Mouse (Mus musculus): ENCODE measurements around the gene Gcm2. TPM values are rescaled to one million over a fixed set of nuclear protein-coding genes. Genes with fewer than 3 reads are reported as not detected.

The Gcm2 gene
- polyA plus RNA-seq, 1 experiment = not detected

DNA sequence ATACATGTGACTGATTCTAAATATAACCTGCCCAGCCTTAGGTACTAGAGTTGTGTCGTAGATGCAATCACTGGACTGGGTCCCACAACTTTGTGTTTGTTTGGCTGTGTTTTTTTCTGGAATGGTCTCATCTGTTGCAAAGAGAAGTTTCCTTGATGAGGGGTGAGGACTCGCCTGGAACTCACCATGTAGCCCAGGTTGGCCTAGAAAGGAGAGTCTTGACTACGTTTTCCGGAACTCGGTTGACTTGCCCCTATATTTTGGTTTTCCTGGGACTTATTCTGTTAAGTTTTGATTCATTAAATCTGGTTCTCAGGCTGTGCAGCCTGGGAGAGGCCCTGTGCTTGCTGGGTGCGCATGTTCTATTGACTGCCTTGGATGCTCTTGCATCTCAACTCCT is 30.1 kb downstream of the Gcm2 start:
- H3K27me3 ChIP-seq (ENCODE audit: control insufficient read depth, insufficient read depth, insufficient read length) = peaks cover 30% of the 10 kb centered on the region
- TF ChIP-seq MYOG (IDR thresholded peaks at IDR 0.05; ENCODE audit: control insufficient read depth, extremely low read depth, insufficient read length) (no peak), CTCF (IDR thresholded peaks at IDR 0.05; ENCODE audit: control insufficient read depth, insufficient read depth, insufficient read length) (no peak), MYOD1 (IDR thresholded peaks at IDR 0.05; ENCODE audit: control insufficient read depth, insufficient read length, low read depth) (no peak), MAX (IDR thresholded peaks at IDR 0.05) (no peak), FOSL1 (IDR thresholded peaks at IDR 0.05; ENCODE audit: insufficient read depth, low read length, poor library complexity, severe bottlenecking) (no peak), CEBPB (IDR thresholded peaks at IDR 0.05; ENCODE audit: low read depth) (no peak), USF1 (IDR thresholded peaks at IDR 0.05; ENCODE audit: low read depth) (no peak)
- H3K36me3 ChIP-seq (ENCODE audit: control insufficient read depth, insufficient read depth) = no peaks in the 10 kb centered on the region
- H3ac ChIP-seq (ENCODE audit: control insufficient read depth, insufficient read length, low read depth) = no peak overlapping the region
- H3K4me3 ChIP-seq (ENCODE audit: insufficient read depth, poor library complexity, severe bottlenecking) = no peak overlapping the region
- no peaks in the 10 kb centered on the region for H3K79me2 ChIP-seq (ENCODE audit: control insufficient read depth, insufficient read depth)
- no peaks in the 10 kb centered on the region for H3K79me3 ChIP-seq (ENCODE audit: low read depth)

DNA sequence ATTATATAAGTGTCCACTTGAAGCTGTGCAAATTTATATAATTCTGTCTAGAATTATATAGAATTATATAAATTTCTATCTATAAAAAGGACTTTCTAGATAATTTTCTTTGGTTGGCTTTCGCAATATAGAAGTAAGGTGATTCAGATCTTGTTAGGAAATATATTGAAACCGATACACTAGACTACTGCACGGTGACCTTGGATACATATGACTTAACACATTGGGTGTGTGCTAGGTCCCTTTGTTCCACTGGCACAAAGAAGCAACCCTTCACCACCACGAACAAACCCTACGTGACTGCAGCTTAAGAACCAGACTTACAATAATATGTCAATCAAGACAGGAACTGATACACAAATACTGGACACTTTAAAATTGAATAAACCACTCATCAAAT is 31.0 kb downstream of the Gcm2 start:
- no peaks in the 10 kb centered on the region for H3K79me3 ChIP-seq (ENCODE audit: low read depth)
- TF ChIP-seq USF1 (IDR thresholded peaks at IDR 0.05; ENCODE audit: low read depth) = no peak
- no peak for TF ChIP-seq CEBPB (IDR thresholded peaks at IDR 0.05; ENCODE audit: low read depth)
- H3ac ChIP-seq (ENCODE audit: control insufficient read depth, insufficient read length, low read depth) = no peak overlapping the region
- H3K27me3 ChIP-seq (ENCODE audit: control insufficient read depth, insufficient read depth, insufficient read length) = peaks cover 36% of the 10 kb centered on the region
- H3K79me2 ChIP-seq (ENCODE audit: control insufficient read depth, insufficient read depth) = no peaks in the 10 kb centered on the region
- H3K4me3 ChIP-seq (ENCODE audit: insufficient read depth, poor library complexity, severe bottlenecking) = no peak overlapping the region
- no peaks in the 10 kb centered on the region for H3K36me3 ChIP-seq (ENCODE audit: control insufficient read depth, insufficient read depth)

DNA sequence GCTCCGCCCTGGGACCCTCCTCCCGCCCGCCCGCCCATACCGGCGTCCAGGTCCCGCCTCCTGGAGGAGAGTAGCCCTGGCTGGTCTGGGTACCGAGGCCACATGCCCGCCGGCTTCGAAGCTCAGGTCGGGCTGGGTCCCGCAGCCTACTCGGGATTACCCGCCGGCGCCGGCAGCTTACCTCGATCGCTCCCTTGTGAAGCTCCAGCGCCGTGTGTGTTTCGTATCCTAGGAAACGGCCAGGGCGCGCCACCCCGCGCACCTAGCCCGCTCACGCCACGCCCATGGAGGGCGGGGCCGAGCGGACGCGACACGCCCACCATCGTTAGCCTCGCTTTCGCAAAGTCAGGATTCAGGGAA is 31.4 kb downstream of the Gcm2 start, which contains the start of gene Mak:
TSS of gene Mak (minus strand) at position 286 of the 360 bp plus-strand sequence.
- Histone ChIP-seq H3K79me2 (ENCODE audit: control insufficient read depth, insufficient read depth) (no peaks in the 10 kb centered on the region), H3K36me3 (ENCODE audit: control insufficient read depth, insufficient read depth) (no peaks in the 10 kb centered on the region), H3K27me3 (ENCODE audit: control insufficient read depth, insufficient read depth, insufficient read length) (peaks cover 36% of the 10 kb centered on the region), H3K79me3 (ENCODE audit: low read depth) (no peaks in the 10 kb centered on the region), H3K4me3 (ENCODE audit: insufficient read depth, poor library complexity, severe bottlenecking) (no peak within 1 kb of the TSS), H3ac (ENCODE audit: control insufficient read depth, insufficient read length, low read depth) (no peak within 1 kb of the TSS)
- TF ChIP-seq MYOD1 (IDR thresholded peaks at IDR 0.05; ENCODE audit: control insufficient read depth, insufficient read length, low read depth) (no peak), MYOG (IDR thresholded peaks at IDR 0.05; ENCODE audit: control insufficient read depth, extremely low read depth, insufficient read length) (no peak), FOSL1 (IDR thresholded peaks at IDR 0.05; ENCODE audit: insufficient read depth, low read length, poor library complexity, severe bottlenecking) (no peak), CEBPB (IDR thresholded peaks at IDR 0.05; ENCODE audit: low read depth) (no peak), MAX (IDR thresholded peaks at IDR 0.05) (no peak), USF1 (IDR thresholded peaks at IDR 0.05; ENCODE audit: low read depth) (no peak), CTCF (IDR thresholded peaks at IDR 0.05; ENCODE audit: control insufficient read depth, insufficient read depth, insufficient read length) (no peak)

DNA sequence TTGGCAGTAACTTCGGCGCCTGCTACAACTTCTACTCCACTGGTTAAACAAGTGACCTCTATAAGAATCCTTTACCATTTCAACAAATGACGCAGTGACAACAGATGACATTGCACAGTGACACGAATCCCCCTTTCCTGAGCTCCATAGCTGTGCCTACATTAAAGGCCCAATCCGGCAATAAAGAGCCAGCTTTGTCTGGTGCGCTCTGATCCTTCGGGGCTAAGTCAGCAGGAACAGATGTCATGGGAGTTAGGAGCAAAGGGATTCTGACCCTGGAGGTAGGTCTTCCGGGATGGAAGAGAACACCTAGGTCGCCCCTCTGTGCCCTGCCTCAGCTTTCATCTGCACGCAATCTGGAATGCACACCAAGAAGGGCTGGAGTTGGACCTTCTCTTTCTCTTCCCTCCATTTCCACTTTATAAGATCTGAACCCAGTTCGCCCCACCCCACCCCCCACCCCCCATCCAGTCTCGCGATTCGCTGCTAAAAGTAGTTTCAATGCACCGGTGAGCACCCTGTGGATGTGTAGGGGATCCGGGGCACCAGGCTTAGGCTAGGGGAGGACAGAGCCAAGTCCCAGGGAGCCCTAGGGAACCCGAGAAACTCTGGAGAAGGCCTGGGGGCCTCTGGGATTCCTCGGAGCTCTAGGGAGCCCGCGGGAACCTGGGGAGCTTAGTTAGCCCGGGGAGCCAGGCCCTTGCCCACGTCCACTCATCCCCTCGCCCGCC is 32.0 kb downstream of the Gcm2 start:
- Histone ChIP-seq H3K27me3 (ENCODE audit: control insufficient read depth, insufficient read depth, insufficient read length) (peaks cover 36% of the 10 kb centered on the region), H3ac (ENCODE audit: control insufficient read depth, insufficient read length, low read depth) (no peak overlapping the region), H3K79me2 (ENCODE audit: control insufficient read depth, insufficient read depth) (no peaks in the 10 kb centered on the region), H3K4me3 (ENCODE audit: insufficient read depth, poor library complexity, severe bottlenecking) (no peak overlapping the region), H3K79me3 (ENCODE audit: low read depth) (no peaks in the 10 kb centered on the region), H3K36me3 (ENCODE audit: control insufficient read depth, insufficient read depth) (no peaks in the 10 kb centered on the region)
- TF ChIP-seq FOSL1 (IDR thresholded peaks at IDR 0.05; ENCODE audit: insufficient read depth, low read length, poor library complexity, severe bottlenecking) = no peak
- no peak for TF ChIP-seq MYOD1 (IDR thresholded peaks at IDR 0.05; ENCODE audit: control insufficient read depth, insufficient read length, low read depth)
- no peak for TF ChIP-seq MAX (IDR thresholded peaks at IDR 0.05)
- no peak for TF ChIP-seq CEBPB (IDR thresholded peaks at IDR 0.05; ENCODE audit: low read depth)
- TF ChIP-seq CTCF (IDR thresholded peaks at IDR 0.05; ENCODE audit: control insufficient read depth, insufficient read depth, insufficient read length) = no peak
- TF ChIP-seq MYOG (IDR thresholded peaks at IDR 0.05; ENCODE audit: control insufficient read depth, extremely low read depth, insufficient read length) = no peak
- no peak for TF ChIP-seq USF1 (IDR thresholded peaks at IDR 0.05; ENCODE audit: low read depth)

DNA sequence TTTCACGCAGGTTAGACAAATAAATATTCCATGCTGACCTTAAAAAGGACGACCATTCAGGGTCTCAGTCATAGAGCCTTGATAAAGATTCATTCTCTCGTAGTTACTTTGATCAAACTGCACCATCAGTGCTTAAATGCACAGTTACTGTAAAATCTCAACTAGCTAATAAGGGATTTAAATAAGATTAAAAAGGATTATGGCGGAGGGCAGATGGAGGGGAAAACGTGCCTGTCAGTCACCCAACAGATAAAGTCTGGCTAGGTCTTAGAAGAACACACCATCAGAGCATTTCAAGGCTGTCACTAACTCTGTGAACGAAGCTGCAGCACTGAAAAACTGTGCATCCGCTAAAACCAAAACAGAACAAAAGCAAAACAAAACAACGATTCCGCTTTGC is 32.9 kb downstream of the Gcm2 start:
- H3K79me3 ChIP-seq (ENCODE audit: low read depth) = no peaks in the 10 kb centered on the region
- no peaks in the 10 kb centered on the region for H3K79me2 ChIP-seq (ENCODE audit: control insufficient read depth, insufficient read depth)
- no peaks in the 10 kb centered on the region for H3K36me3 ChIP-seq (ENCODE audit: control insufficient read depth, insufficient read depth)
- H3K27me3 ChIP-seq (ENCODE audit: control insufficient read depth, insufficient read depth, insufficient read length) = peaks cover 39% of the 10 kb centered on the region
- H3ac ChIP-seq (ENCODE audit: control insufficient read depth, insufficient read length, low read depth) = no peak overlapping the region
- no peak for TF ChIP-seq CEBPB (IDR thresholded peaks at IDR 0.05; ENCODE audit: low read depth)
- TF ChIP-seq MAX (IDR thresholded peaks at IDR 0.05) = no peak
- TF ChIP-seq FOSL1 (IDR thresholded peaks at IDR 0.05; ENCODE audit: insufficient read depth, low read length, poor library complexity, severe bottlenecking) = no peak
- no peak for TF ChIP-seq MYOG (IDR thresholded peaks at IDR 0.05; ENCODE audit: control insufficient read depth, extremely low read depth, insufficient read length)
- no peak for TF ChIP-seq CTCF (IDR thresholded peaks at IDR 0.05; ENCODE audit: control insufficient read depth, insufficient read depth, insufficient read length)
- no peak for TF ChIP-seq USF1 (IDR thresholded peaks at IDR 0.05; ENCODE audit: low read depth)
- no peak for TF ChIP-seq MYOD1 (IDR thresholded peaks at IDR 0.05; ENCODE audit: control insufficient read depth, insufficient read length, low read depth)
- H3K4me3 ChIP-seq (ENCODE audit: insufficient read depth, poor library complexity, severe bottlenecking) = no peak overlapping the region

DNA sequence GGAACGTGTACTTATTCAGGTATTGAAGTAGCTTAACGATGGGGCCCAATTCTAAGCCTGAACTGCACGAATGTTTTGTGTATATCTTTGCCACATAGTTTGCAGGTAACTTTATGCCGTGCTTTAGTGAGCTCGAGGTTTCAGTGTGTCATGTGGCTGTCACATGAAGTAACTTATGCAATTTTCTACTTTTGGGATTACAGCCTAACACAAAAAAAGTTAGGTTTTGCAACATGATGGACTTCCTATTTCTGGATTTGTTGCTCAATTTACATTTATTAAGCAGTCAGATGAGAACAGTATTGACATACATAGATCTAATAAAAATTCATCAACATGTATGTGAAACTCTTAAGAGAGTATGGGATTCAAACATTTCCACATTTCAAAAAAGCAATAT is 37.0 kb downstream of the Gcm2 start:
- peaks cover 44% of the 10 kb centered on the region for H3K27me3 ChIP-seq (ENCODE audit: control insufficient read depth, insufficient read depth, insufficient read length)
- H3K79me2 ChIP-seq (ENCODE audit: control insufficient read depth, insufficient read depth) = no peaks in the 10 kb centered on the region
- no peaks in the 10 kb centered on the region for H3K79me3 ChIP-seq (ENCODE audit: low read depth)
- TF ChIP-seq USF1 (IDR thresholded peaks at IDR 0.05; ENCODE audit: low read depth) = no peak
- TF ChIP-seq MAX (IDR thresholded peaks at IDR 0.05) = no peak
- no peak for TF ChIP-seq CEBPB (IDR thresholded peaks at IDR 0.05; ENCODE audit: low read depth)
- TF ChIP-seq MYOD1 (IDR thresholded peaks at IDR 0.05; ENCODE audit: control insufficient read depth, insufficient read length, low read depth) = no peak
- TF ChIP-seq CTCF (IDR thresholded peaks at IDR 0.05; ENCODE audit: control insufficient read depth, insufficient read depth, insufficient read length) = no peak
- TF ChIP-seq MYOG (IDR thresholded peaks at IDR 0.05; ENCODE audit: control insufficient read depth, extremely low read depth, insufficient read length) = no peak
- TF ChIP-seq FOSL1 (IDR thresholded peaks at IDR 0.05; ENCODE audit: insufficient read depth, low read length, poor library complexity, severe bottlenecking) = no peak
- no peak overlapping the region for H3ac ChIP-seq (ENCODE audit: control insufficient read depth, insufficient read length, low read depth)
- no peak overlapping the region for H3K4me3 ChIP-seq (ENCODE audit: insufficient read depth, poor library complexity, severe bottlenecking)
- H3K36me3 ChIP-seq (ENCODE audit: control insufficient read depth, insufficient read depth) = no peaks in the 10 kb centered on the region
